Mouse (Mus musculus) cerebellum, postnatal 14 days (tissue): ENCODE measurements around the gene Ugt2b5.
"Not testable (repeated sequence)": the region's sequence is repeated elsewhere in the genome, so short reads cannot be mapped to it uniquely, and the experiment has no call there.

Experiments
- DNase-seq, 2 experiments: peaks; one replicate each; pipeline ENCODE4 v3.0.0; 2021; ENCODE audit warnings: mixed read lengths in 2 of 2

Gene Ugt2b5

GRCm38 (mm10) chr5:87140196-87140595, at the start of gene Ugt2b5:
TSS of gene Ugt2b5 (minus strand) at chr5:87140318.
- DNase-seq = not testable (repeated sequence)

DNA sequence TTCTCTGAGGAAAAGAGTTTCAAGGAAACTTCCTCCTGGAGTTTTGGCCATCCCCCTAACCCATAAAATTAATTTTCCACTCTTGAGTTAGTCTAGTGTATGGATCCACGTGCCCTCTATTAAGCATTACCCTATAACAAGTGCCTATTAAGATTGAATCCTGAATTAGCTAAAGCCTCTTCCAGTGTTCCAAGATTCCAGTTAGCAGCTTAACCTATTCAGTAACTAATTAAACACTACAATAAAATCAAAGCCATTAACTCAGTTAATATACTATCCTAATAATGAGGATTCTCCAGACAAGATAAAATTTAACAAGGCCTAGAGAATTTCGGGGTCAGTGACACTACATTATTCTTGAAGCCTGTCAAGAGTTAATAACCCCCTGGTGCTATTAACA, 35.7 kb upstream of the Ugt2b5 start:
- not testable (repeated sequence) for DNase-seq

DNA sequence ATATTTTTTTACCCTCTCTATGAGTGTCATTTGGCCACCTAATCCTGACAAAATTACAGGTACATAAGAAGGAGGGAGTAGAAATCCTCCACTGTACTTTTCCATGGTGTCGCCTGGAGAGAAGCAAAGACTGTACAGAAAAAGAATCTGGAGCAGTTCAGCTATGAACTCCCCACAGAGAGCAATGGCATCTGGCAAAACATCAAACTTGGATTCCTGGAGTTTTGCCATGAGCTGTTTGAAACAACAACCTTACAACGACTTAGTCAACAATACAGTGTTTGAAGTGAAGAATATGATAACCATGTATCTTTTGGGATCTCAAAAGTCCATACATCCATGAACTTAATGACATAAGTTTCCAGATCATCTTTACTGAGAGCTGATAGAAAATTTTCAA, 34.6 kb upstream of the Ugt2b5 start:
- peak in 1 of 2 experiments; percentile 3 for DNase-seq

GRCm38 (mm10) chr5:87147741-87148454, 7.8 kb upstream of the Ugt2b5 start:
- peak in 1 of 2 experiments; percentile 1 for DNase-seq

DNA sequence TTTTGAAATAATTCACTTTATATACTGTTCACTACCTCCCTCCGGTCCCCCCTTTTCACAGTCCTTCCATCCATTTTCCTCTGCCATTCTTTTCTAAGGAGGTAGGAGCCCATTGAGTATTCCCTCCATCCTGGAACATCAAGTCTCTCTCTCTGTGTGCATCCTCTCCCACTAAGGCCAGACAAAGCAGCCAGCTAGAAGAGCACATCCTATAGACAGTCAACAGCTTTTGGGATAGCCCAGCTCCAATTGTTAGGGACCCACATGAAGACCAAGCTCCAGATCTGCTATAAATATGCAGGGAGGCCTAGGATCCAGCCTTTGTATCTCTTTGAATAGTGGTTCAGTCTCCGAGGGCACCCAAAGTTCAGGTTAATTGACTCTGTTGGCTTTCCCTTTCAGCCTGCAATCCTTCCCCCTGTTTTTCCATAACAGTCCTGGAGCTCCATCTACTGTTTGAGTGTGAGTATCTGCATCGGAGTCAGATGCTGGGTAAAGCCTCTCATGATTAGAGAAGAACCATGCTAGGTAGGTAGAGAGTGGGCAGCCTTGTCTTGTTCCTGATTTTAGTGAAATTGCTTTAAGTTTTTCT, 2.8 kb upstream of the Ugt2b5 start:
- peak; percentile 42 to 50 for DNase-seq

DNA sequence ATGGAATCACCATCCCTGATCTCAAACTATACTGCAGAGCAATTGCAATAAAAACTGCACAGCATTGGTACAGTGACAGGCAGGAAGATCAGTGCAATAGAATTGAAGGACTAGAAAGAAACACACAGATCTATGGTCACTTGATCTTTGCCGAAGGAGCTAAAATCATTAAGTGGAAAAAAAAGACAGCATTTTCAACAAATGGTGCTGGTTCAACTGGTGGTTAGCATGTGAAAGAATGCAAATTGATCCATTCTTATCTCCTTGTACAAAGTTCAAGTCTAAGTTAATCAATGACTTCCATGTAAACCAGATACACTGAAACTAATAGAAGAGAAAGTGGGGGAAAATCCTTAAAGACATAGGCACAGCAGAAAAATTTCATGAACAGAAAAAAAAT, 36.4 kb downstream of the Ugt2b5 start:
- DNase-seq = not testable (repeated sequence)

- no peak for DNase-seq
Observed at GRCm38 (mm10) chr5:87092346-87093027, 47.6 kb downstream of the Ugt2b5 start, which contains the start of gene Ugt2b36. TSS of gene Ugt2b36 (minus strand) at chr5:87092555.

DNA sequence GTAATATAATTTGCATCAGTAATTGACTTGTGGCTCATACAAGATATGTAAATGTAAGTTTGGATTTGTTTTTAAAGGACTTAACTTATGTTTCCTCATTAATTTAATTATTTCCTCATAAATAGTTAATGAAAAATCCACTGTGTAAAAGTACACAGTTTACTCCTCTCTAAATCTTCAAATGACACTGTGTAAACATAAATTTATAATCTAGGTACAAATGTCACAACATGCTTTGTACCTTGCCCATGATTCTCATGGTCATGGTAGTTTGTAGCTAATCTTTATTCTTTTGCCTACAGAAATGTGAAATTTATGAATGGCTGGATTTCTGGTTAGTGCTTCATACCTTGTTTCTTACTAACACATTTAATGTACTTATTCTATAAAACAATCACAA, 49.0 kb downstream of the Ugt2b5 start:
- no peak for DNase-seq

DNA sequence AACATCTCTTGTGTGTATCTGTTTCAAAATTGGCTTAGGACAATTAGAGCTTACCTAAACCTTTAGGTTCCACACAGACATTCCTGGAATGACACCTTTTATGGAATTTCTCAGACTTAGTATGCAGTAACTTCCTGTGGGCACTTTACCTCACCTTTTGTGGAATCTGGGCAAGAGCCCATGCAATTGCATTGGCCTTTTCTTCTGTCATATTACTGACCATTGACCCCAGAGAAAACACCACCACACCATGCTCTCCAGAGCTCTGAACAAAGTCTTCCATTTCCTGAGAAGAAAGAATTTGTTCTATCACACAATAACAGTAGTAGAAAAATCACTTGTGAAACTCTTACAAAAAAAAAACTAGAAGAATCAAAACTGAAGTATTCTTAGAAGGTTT, 50.9 kb downstream of the Ugt2b5 start:
- DNase-seq = no peak

- no peak for DNase-seq
Observed at GRCm38 (mm10) chr5:87086269-87086668, 53.8 kb downstream of the Ugt2b5 start.
